Mouse (Mus musculus) lung, adult 10 weeks (tissue): ENCODE measurements around the gene B4galt5. TPM values are rescaled to one million over a fixed set of nuclear protein-coding genes. Genes with fewer than 3 reads are reported as not detected.

Experiments used
- polyA plus RNA-seq: library from polyadenylated mRNA; stranded (reverse); fragments of 350-450 nt; fragmentation: Illumina TruSeq; extraction: RNeasy Lipid Tissue Mini Kit (QIAGEN cat#74804); gene quantifications from one replicate; pipeline ENCODE4 v1.2.3, GENCODE M21; 2014; ENCODE audit warnings: low read depth, low replicate concordance; ENCODE audit not compliant: insufficient read depth

Gene B4galt5
- 9.6 TPM for polyA plus RNA-seq

GRCm38 (mm10) chr2:167348376-167349282 is at the start of gene B4galt5:
Gene B4galt5 (minus strand): TSS chr2:167349183.

Other genes with a start within 250 kb of the B4galt5 start
- gene Kcnb1, start 159.0 kb downstream of the B4galt5 start, polyA plus RNA-seq, result 2.6 TPM
- 62.6 TPM for gene Ptgis, start 108.6 kb downstream of the B4galt5 start, polyA plus RNA-seq
- 9.5 TPM for gene Slc9a8, start 72.5 kb upstream of the B4galt5 start, polyA plus RNA-seq
- 73.4 TPM for gene Rnf114, start 143.5 kb upstream of the B4galt5 start, polyA plus RNA-seq
- gene Spata2, start 143.7 kb upstream of the B4galt5 start, polyA plus RNA-seq, result 8.1 TPM
- gene Snai1, start 189.0 kb upstream of the B4galt5 start, polyA plus RNA-seq, result 11.2 TPM